ENCODE assay signal across 9 mouse cellular contexts in genomic region chr1:165775518-165776294, GRCm38 (mm10). TPM values are rescaled to one million over a fixed set of nuclear protein-coding genes. Genes with fewer than 3 reads are reported as not detected.
DNase-seq lines count a peak whose midpoint lies in the region; ATAC-seq and TF ChIP-seq lines count a peak whose summit lies in the region.
"Had no signal": no experiment of that assay in that cellular context is flagged by ENCODE, and none has a peak within 500 bp of the region (broad histone marks: within the 10 kb centered on the region; RNA-seq: fewer than 3 reads in every experiment).

No protein-coding gene starts in this region.

- ATAC-seq in hindbrain, embryonic 12.5 days (ENCODE audit: low FRiP score): no peak
- ATAC-seq in common myeloid progenitor, adult 5-6 weeks (replicated peaks; ENCODE audit: low read depth, poor library complexity, severe bottlenecking): peak; percentile 50
- no peak for ATAC-seq in heart, postnatal 0 days (ENCODE audit: insufficient read depth, low read depth)
- ATAC-seq in midbrain, embryonic 15.5 days (replicated peaks): 0 out of 2 replicates have a peak, but pooled peaks have one; percentile 18

- H3K9me3 ChIP-seq in hindbrain, embryonic 10.5 days: no peaks in the 10 kb centered on the region
- H3K9me3 ChIP-seq in hindbrain, embryonic 12.5 days (replicated peaks): no peaks in the 10 kb centered on the region
- H3K9me3 ChIP-seq in MEL (replicated peaks; ENCODE audit: insufficient read depth, low read length): no peaks in the 10 kb centered on the region
- H3K9me3 ChIP-seq in heart, postnatal 0 days (replicated peaks; ENCODE audit: control insufficient read depth, low read length): no peaks in the 10 kb centered on the region
- no peaks in the 10 kb centered on the region for H3K9me3 ChIP-seq in midbrain, embryonic 15.5 days
- H3K9me3 ChIP-seq: limb, embryonic 15.5 days had no signal

- peaks cover 16% of the 10 kb centered on the region; the same call in 1 of the 2 replicates for H3K27me3 ChIP-seq in hindbrain, embryonic 10.5 days (ENCODE audit: insufficient read depth, poor library complexity, severe bottlenecking)
- H3K27me3 ChIP-seq in hindbrain, embryonic 12.5 days: peaks cover 35% of the 10 kb centered on the region
- no peaks in the 10 kb centered on the region for H3K27me3 ChIP-seq in MEL (ENCODE audit: control insufficient read depth in 1 of 2, insufficient read depth in 2 of 2, low read length in 2 of 2)
- no peaks in the 10 kb centered on the region for H3K27me3 ChIP-seq in heart, postnatal 0 days (ENCODE audit: control insufficient read depth, insufficient read depth, low read length)
- H3K27me3 ChIP-seq in midbrain, embryonic 15.5 days (replicated peaks): peaks cover 23% of the 10 kb centered on the region

- no peaks in the 10 kb centered on the region for H3K79me2 ChIP-seq in MEL (ENCODE audit: control insufficient read depth, insufficient read depth, low read length, poor library complexity)

- peak; percentile 82 for TF ChIP-seq RAD21 in MEL (IDR thresholded peaks at IDR 0.05; ENCODE audit: low read depth, low read length)

- peak; percentile 65 to 85 (median 79) for TF ChIP-seq CTCF in MEL (IDR thresholded peaks at IDR 0.05 in 2 of 3, conservative IDR thresholded peaks at IDR 0.05 in 1 of 3; ENCODE audit: control insufficient read depth in 1 of 3, insufficient read depth in 1 of 3, low read depth in 2 of 3, low read length in 3 of 3, poor library complexity in 1 of 3, severe bottlenecking in 1 of 3)
- TF ChIP-seq CTCF in heart, postnatal 0 days (IDR thresholded peaks at IDR 0.05; ENCODE audit: low read depth): peak; percentile 74

- 0 out of 4 replicates have a peak, but pooled peaks of 1 of the 2 experiments have one; percentile 10 for TF ChIP-seq EP300 in MEL (IDR thresholded peaks at IDR 0.05; ENCODE audit: low read depth in 1 of 2, low read length in 2 of 2)
- TF ChIP-seq EP300 in heart, postnatal 0 days (IDR thresholded peaks at IDR 0.05; ENCODE audit: low read depth): no peak

- no peak overlapping the region for H3K4me2 ChIP-seq in hindbrain, embryonic 12.5 days (replicated peaks)
- peak overlapping the region; percentile 50 for H3K4me2 ChIP-seq in heart, postnatal 0 days (ENCODE audit: low read depth, low read length)
- H3K4me2 ChIP-seq in midbrain, embryonic 15.5 days: no peak overlapping the region
- H3K4me2 ChIP-seq: limb, embryonic 15.5 days had no signal

- H3K27ac ChIP-seq in hindbrain, embryonic 10.5 days: no peak overlapping the region
- no peak overlapping the region for H3K27ac ChIP-seq in hindbrain, embryonic 12.5 days
- H3K27ac ChIP-seq in MEL (ENCODE audit: control insufficient read depth, low read depth, low read length): no peak overlapping the region
- H3K27ac ChIP-seq in heart, postnatal 0 days (ENCODE audit: low read depth): no peak overlapping the region
- H3K27ac ChIP-seq in midbrain, embryonic 15.5 days: no peak overlapping the region
- H3K27ac ChIP-seq: limb, embryonic 15.5 days had no signal

- peaks cover 33% of the 10 kb centered on the region for H3K4me1 ChIP-seq in hindbrain, embryonic 10.5 days (replicated peaks)
- peaks cover 18% of the 10 kb centered on the region; the same call in 1 of the 2 replicates for H3K4me1 ChIP-seq in hindbrain, embryonic 12.5 days
- peaks cover 10 to 20% of the 10 kb centered on the region in 2 experiments for H3K4me1 ChIP-seq in MEL (ENCODE audit: control insufficient read depth in 1 of 2, insufficient read depth in 2 of 2, low read length in 2 of 2)
- no peaks in the 10 kb centered on the region for H3K4me1 ChIP-seq in heart, postnatal 0 days (ENCODE audit: control insufficient read depth, insufficient read depth)
- peaks cover 7% of the 10 kb centered on the region for H3K4me1 ChIP-seq in midbrain, embryonic 15.5 days

- intact Hi-C loops in left cerebral cortex, postnatal 36 days (cut with DNase I): loop anchor here (1.0 to 10.0 kb wide), 4 partner anchors 192 to 589 kb away; partner anchors contain the start of gene Pou2f1

- peak in 1 of 2 experiments; percentile 31; a peak in 1 of 4 replicates for TF ChIP-seq POLR2A in MEL (IDR thresholded peaks at IDR 0.05; ENCODE audit: control insufficient read depth in 1 of 2, insufficient read depth in 1 of 2, low read depth in 1 of 2, low read length in 2 of 2, poor library complexity in 1 of 2)

- H3K36me3 ChIP-seq in hindbrain, embryonic 10.5 days: no peaks in the 10 kb centered on the region
- no peaks in the 10 kb centered on the region for H3K36me3 ChIP-seq in hindbrain, embryonic 12.5 days
- H3K36me3 ChIP-seq in MEL (ENCODE audit: control insufficient read depth in 1 of 2, insufficient read depth in 2 of 2, low read length in 2 of 2): peaks cover 0 to 17% of the 10 kb centered on the region in 2 experiments; a peak in 3 of 4 replicates
- H3K36me3 ChIP-seq in heart, postnatal 0 days (replicated peaks; ENCODE audit: control insufficient read depth, insufficient read depth, low read length): peaks cover 14% of the 10 kb centered on the region; the same call in 1 of the 2 replicates
- H3K36me3 ChIP-seq in midbrain, embryonic 15.5 days (replicated peaks): no peaks in the 10 kb centered on the region
- H3K36me3 ChIP-seq: limb, embryonic 15.5 days had no signal

- H3K9ac ChIP-seq in hindbrain, embryonic 12.5 days: no peak overlapping the region
- H3K9ac ChIP-seq in MEL (ENCODE audit: control insufficient read depth, low read depth, low read length, poor library complexity, severe bottlenecking): no peak overlapping the region; the same call in 1 of the 2 replicates
- H3K9ac ChIP-seq in heart, postnatal 0 days (replicated peaks; ENCODE audit: low read depth, low read length): no peak overlapping the region
- H3K9ac ChIP-seq in midbrain, embryonic 15.5 days: no peak overlapping the region
- H3K9ac ChIP-seq: limb, embryonic 15.5 days had no signal

- 48% methylated on average over 19 of the region's 19 CpGs for WGBS in hindbrain, embryonic 10.5 days
- 46% methylated on average over 19 of the region's 19 CpGs for WGBS in hindbrain, embryonic 12.5 days
- WGBS in heart, postnatal 0 days: 49% methylated on average over 19 of the region's 19 CpGs
- 41% methylated on average over 19 of the region's 19 CpGs for WGBS in midbrain, embryonic 15.5 days

- DNase-seq in hindbrain, embryonic 10.5 days (ENCODE audit: low spot score): peak; percentile 64
- DNase-seq in MEL (ENCODE audit: low read depth, low spot score): peak; percentile 84
- peak; percentile 46 for DNase-seq in heart, postnatal 0 days (ENCODE audit: low spot score)
- peak; percentile 30 for DNase-seq in left cerebral cortex, postnatal 36 days (ENCODE audit: low spot score in 2 of 2)
- no peak for DNase-seq in urinary bladder, postnatal 14 days (ENCODE audit: low spot score)

- H3K4me3 ChIP-seq in hindbrain, embryonic 10.5 days: no peak overlapping the region
- no peak overlapping the region for H3K4me3 ChIP-seq in hindbrain, embryonic 12.5 days
- H3K4me3 ChIP-seq in MEL (ENCODE audit: control insufficient read depth in 1 of 2, insufficient read depth in 1 of 2, low read depth in 2 of 2, low read length in 2 of 2): peak overlapping the region in 1 of 2 experiments; percentile 24; a peak in 1 of 4 replicates
- H3K4me3 ChIP-seq in heart, postnatal 0 days (ENCODE audit: low read depth, low read length): no peak overlapping the region
- H3K4me3 ChIP-seq in midbrain, embryonic 15.5 days: no peak overlapping the region
- H3K4me3 ChIP-seq: limb, embryonic 15.5 days had no signal

TF ChIP-seq in MEL, 35 proteins besides CTCF, POLR2A, EP300 and RAD21 (continues in another document):
- TF ChIP-seq MYB (IDR thresholded peaks at IDR 0.05; ENCODE audit: low read depth, low read length): no peak
- no peak for TF ChIP-seq ZNF384 (IDR thresholded peaks at IDR 0.05; ENCODE audit: low read depth, low read length)
- TF ChIP-seq HCFC1 (IDR thresholded peaks at IDR 0.05; ENCODE audit: low read depth, low read length): 0 out of 2 replicates have a peak, but pooled peaks have one; percentile 28
- no peak for TF ChIP-seq ETS1 (IDR thresholded peaks at IDR 0.05; ENCODE audit: low read depth, low read length)
- TF ChIP-seq RCOR1 (IDR thresholded peaks at IDR 0.05; ENCODE audit: low read depth, low read length): peak; percentile 62; the same call in 1 of the 2 replicates
- 0 out of 2 replicates have a peak, but pooled peaks have one; percentile 3 for TF ChIP-seq ELF1 (IDR thresholded peaks at IDR 0.05; ENCODE audit: low read depth, low read length)
- peak; percentile 88 for TF ChIP-seq POLR2AphosphoS2 (IDR thresholded peaks at IDR 0.05; ENCODE audit: low read length)
- peak; percentile 63 for TF ChIP-seq ZC3H11A (IDR thresholded peaks at IDR 0.05; ENCODE audit: low read depth, low read length)
- peak; percentile 40; the same call in 1 of the 2 replicates for TF ChIP-seq ZMIZ1 (IDR thresholded peaks at IDR 0.05; ENCODE audit: low read depth, low read length)

RNA-seq across cellular contexts. Expression of gene Creg1, which starts 12.2 kb away (rescaled TPM):
- polyA plus RNA-seq in hindbrain, embryonic 10.5 days (2016; fragmentation: Nextera tagmentation; extraction: Ambion mirVana): 30.0 and 40.7 TPM in 2 replicates
- 35.8 and 38.9 TPM in 2 replicates for polyA plus RNA-seq in hindbrain, embryonic 12.5 days (2016; fragmentation: Nextera tagmentation; extraction: Ambion mirVana)
- total RNA-seq in MEL (2012; rRNA removed): 83.6 and 105 TPM in 2 replicates
- polyA plus RNA-seq in MEL (2012; ENCODE audit: insufficient read depth in 1 of 2, insufficient read length in 2 of 2, low read depth in 1 of 2, low replicate concordance in 2 of 2, missing spikeins in 1 of 2): 100 to 1,000 TPM in 1 of 2 experiments, not detected in 1; 184 TPM
- 142 and 144 TPM in 2 replicates for total RNA-seq in common myeloid progenitor, adult 5-6 weeks (2017)
- 29.1 and 32.4 TPM in 2 replicates for total RNA-seq in heart, postnatal 0 days (2014; rRNA removed; ENCODE audit: low replicate concordance)
- 62.1 and 75.2 TPM in 2 replicates for polyA plus RNA-seq in heart, postnatal 0 days (2015; fragmentation: Nextera tagmentation; extraction: Ambion mirVana)
- 10 to 100 TPM; 23.4 to 28.2 TPM for total RNA-seq in left cerebral cortex, postnatal 36 days (2021)
- polyA plus RNA-seq in midbrain, embryonic 15.5 days (2015; fragmentation: Nextera tagmentation; extraction: Ambion mirVana): 29.3 and 31.6 TPM in 2 replicates

RNA-seq across cellular contexts. Expression of gene Cd247, which starts 12.8 kb away (rescaled TPM):
- polyA plus RNA-seq in hindbrain, embryonic 10.5 days (2016; fragmentation: Nextera tagmentation; extraction: Ambion mirVana): 1.0 and 1.2 TPM in 2 replicates
- 1.3 and 1.5 TPM in 2 replicates for polyA plus RNA-seq in hindbrain, embryonic 12.5 days (2016; fragmentation: Nextera tagmentation; extraction: Ambion mirVana)
- 1.3 and 1.5 TPM in 2 replicates for total RNA-seq in MEL (2012; rRNA removed)
- polyA plus RNA-seq in MEL (2012; ENCODE audit: insufficient read depth in 1 of 2, insufficient read length in 2 of 2, low read depth in 1 of 2, low replicate concordance in 2 of 2, missing spikeins in 1 of 2): 1 to 10 TPM in 1 of 2 experiments, not detected in 1; 1.7 TPM
- 1.2 and 1.9 TPM in 2 replicates for total RNA-seq in common myeloid progenitor, adult 5-6 weeks (2017)
- 3.9 TPM in 1 of 2 replicates, not detected in the other for total RNA-seq in heart, postnatal 0 days (2014; rRNA removed; ENCODE audit: low replicate concordance)
- polyA plus RNA-seq in heart, postnatal 0 days (2015; fragmentation: Nextera tagmentation; extraction: Ambion mirVana): 0.26 and 0.41 TPM in 2 replicates
- under 1 TPM in 1 of 2 experiments, not detected in 1; 0.25 TPM for total RNA-seq in left cerebral cortex, postnatal 36 days (2021)
- polyA plus RNA-seq in midbrain, embryonic 15.5 days (2015; fragmentation: Nextera tagmentation; extraction: Ambion mirVana): 1.1 and 1.2 TPM in 2 replicates

Comparison
In these comparisons a context has a peak if more than half of its experiments do, and no peak if none do; other contexts are left out.
1. ATAC-seq: peak in common myeloid progenitor, adult 5-6 weeks (single experiment) and midbrain, embryonic 15.5 days (single experiment); none in hindbrain, embryonic 12.5 days (single experiment) and heart, postnatal 0 days (single experiment).